Mouse (Mus musculus): ENCODE results near the gene Tbc1d25. TPM values are rescaled to one million over a fixed set of nuclear protein-coding genes. Genes with fewer than 3 reads are reported as not detected.

Tbc1d25 gene
- total RNA-seq, 2 experiments from 2014 or later: 16.8 to 18.0 TPM

DNA sequence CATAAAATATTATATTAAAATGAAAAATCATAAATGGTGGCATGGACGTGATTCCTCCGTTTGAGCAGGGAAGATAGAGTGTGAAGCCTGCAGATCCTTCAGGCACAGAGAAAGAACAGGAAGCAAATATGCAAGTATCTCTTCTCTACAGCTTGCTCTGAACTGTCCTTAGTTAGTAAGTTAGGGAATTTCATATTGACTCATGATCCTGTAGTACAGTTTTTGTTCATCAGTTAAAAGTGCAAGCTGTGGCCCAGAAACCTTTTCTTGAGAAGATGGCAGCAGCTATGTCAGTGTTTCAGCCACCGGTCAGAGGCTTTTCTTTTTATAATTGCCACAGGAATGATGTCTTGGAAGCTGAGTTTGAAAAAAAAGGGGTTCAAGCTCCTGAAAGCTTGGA, 71.0 kb downstream of the Tbc1d25 start:
- no peak for DNase-seq (ENCODE audit: low spot score in 2 of 2)

Other genes starting within 250 kb of the Tbc1d25 start
- not detected for gene Eras, start 247.6 kb downstream of the Tbc1d25 start, total RNA-seq (2021)
- 10 to 100 TPM; 47.5 to 48.4 TPM for gene Hdac6, start 228.3 kb downstream of the Tbc1d25 start, total RNA-seq (2021)
- not detected for gene Gata1, start 198.1 kb downstream of the Tbc1d25 start, total RNA-seq (2021)
- under 1 TPM in 1 of 2 experiments, not detected in 1; 0.79 TPM for gene Glod5, start 157.7 kb downstream of the Tbc1d25 start, total RNA-seq (2021)
- gene Suv39h1, start 101.4 kb downstream of the Tbc1d25 start, total RNA-seq (2021): 10 to 100 TPM; 21.1 to 30.2 TPM
- 1 to 10 TPM; 1.3 to 1.5 TPM for gene Was, start 85.7 kb downstream of the Tbc1d25 start, total RNA-seq (2021)
- gene Wdr13, start 43.3 kb downstream of the Tbc1d25 start, total RNA-seq (2021): 100 to 1,000 TPM; 190 TPM
- gene Rbm3, start 30.3 kb downstream of the Tbc1d25 start, total RNA-seq (2021): 100 to 1,000 TPM in 1 of 2 experiments, 10 to 100 TPM in 1; 87.6 to 133 TPM
- 10 to 100 TPM; 32.9 to 36.9 TPM for gene Ebp, start 17.3 kb upstream of the Tbc1d25 start, total RNA-seq (2021)
- gene Porcn, start 30.3 kb upstream of the Tbc1d25 start, total RNA-seq (2021): 10 to 100 TPM; 67.6 to 77.9 TPM
- 10 to 100 TPM; 24.2 to 25.0 TPM for gene Ftsj1, start 76.2 kb upstream of the Tbc1d25 start, total RNA-seq (2021)
- 1 to 10 TPM; 1.8 to 4.3 TPM for gene Slc38a5, start 95.0 kb upstream of the Tbc1d25 start, total RNA-seq (2021)
- not detected for gene Ssxb10, start 151.2 kb upstream of the Tbc1d25 start, total RNA-seq (2021)
- not detected for gene Ssxb9, start 190.8 kb upstream of the Tbc1d25 start, total RNA-seq (2021)
- not detected for gene Ssxb1, start 237.1 kb upstream of the Tbc1d25 start, total RNA-seq (2021)

Data from left cerebral cortex, adult 18-20 months (tissue).